Mouse (Mus musculus): Measurements from ENCODE around the gene Slc41a2.

DNA sequence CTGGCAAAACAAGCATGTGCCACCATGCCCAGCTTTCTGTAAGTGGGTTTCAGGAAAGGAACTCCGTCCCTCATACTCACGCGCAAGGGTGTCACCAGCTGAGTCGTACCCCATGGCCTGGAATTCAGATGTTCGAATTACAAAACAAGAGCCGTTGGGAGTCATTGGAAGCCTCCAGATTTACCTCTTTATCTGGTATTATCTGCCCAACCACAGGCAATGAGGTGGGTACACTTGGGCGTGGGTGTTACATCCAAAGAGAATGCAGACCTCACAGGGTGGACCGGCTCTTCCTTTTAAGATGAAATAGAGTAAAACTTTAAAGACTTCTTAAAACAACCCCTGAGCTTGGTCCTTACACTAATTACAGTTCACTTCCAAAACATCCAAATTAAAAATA, 151.5 kb downstream of the Slc41a2 start:
- TF ChIP-seq POLR2A (IDR thresholded peaks at IDR 0.05; ENCODE audit: control insufficient read depth, low read depth, low read length) (no peak), CTCF (IDR thresholded peaks at IDR 0.05; ENCODE audit: control insufficient read depth, insufficient read depth, insufficient replicate concordance, low read depth, low read length) (no peak)
